Mouse (Mus musculus) urinary bladder, adult 2 months (tissue): Measurements from ENCODE around the gene Whamm. TPM values are rescaled to one million over a fixed set of nuclear protein-coding genes. Genes with fewer than 3 reads are reported as not detected.

Experiments used
- DNase-seq: peaks from one replicate; pipeline ENCODE4 v3.0.0; 2022; ENCODE audit warnings: low spot score
- polyA plus RNA-seq: library from polyadenylated mRNA; depleted of rRNA; stranded (reverse); fragments of >200 nt; gene quantifications from 2 replicates; pipeline ENCODE4 v1.2.3, GENCODE M21; 2012; rRNA removed

The Whamm gene
- 18.0 and 19.4 TPM in 2 replicates for polyA plus RNA-seq

DNA sequence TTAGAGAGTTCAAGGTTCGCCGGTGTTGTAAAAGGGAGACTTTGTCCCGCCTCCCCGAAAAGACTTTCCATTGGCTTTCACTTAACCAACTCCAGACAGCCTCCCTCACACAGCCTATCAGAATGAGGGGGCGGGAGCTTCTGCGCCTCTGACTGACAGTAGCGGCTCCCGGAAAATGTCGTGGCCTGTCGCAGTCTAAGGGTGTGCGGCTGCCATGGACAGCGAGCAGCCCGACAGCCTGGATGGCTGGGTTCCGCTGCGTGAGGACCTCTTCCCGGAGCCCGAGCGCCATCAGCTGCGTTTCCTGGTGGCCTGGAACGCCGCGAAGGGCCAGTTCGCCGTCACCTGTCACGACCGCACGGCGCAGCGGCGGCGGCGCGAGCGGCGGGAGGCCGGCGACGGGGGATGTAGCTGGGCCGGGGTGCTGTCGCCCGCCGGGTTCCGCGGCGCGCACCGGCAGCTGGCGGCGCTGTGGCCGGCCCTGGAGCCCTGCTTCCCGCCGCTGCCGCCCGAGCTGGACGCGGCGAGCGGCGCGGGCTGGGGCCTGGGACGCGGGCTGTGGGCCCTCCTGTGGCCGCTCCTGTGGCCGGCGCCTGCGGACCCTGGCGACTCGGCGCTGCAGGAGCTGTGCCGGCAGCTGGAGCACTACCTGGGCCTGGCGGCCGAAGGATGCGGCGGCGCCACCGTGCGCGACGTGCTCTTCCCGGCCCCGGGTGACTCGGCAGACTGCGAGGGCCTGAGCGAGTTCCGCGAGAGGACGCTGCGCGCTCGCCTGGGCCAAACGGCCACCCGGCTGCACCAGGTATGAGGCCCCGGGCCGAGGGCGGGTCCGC is at the start of gene Whamm:
TSS of gene Whamm (plus strand) at position 159 of the 833 bp plus-strand sequence.
- DNase-seq = peak; percentile 84

DNA sequence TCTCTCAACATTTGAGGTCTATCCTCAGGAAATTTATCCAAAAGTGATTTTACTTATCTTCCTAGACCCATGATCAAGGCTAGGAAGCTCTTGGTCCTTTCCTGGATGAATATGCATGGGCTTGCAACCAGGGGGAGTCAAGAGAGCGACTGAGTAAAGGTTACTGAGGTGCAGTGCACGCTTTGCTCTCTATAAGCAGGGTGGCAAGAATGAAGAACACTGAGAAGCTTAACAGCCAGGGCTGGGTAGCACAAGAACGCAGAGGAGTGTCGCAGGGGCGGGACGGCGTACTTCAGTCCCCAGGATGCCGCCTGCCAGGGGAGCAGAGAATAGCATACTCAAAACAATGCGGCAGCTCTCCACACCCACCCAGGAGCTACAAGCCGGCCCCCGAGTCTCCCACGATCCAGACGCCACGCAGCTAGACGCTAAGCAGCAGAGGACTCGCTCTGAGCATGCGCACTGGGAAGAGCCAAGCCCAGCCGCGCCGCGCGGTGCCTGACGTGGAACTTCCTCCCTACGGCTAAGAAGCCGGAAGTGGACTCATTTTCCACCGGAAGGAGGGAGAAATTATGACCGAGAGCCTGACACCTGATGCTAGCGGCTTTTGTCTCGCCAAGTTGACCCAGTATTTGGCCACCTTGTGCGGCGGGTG is 47.9 kb upstream of the Whamm start:
- peak; percentile 71 for DNase-seq

DNA sequence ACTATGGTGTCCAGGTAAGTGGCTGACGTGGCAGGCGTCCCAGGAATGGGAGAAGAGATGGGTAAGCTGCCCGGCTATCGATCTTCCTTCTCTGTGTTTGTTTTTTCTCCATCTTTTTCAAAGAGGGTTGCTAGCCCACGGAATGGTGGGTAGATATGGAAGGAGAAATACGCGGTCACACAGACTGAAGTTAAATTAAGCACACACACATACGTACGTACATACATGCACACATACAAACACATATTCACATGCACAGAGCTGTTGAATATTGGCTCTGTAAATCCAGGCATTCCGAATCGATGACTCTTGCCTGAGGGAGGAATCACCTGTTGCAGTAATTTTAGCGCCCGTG is 47.4 kb upstream of the Whamm start:
- DNase-seq = no peak

DNA sequence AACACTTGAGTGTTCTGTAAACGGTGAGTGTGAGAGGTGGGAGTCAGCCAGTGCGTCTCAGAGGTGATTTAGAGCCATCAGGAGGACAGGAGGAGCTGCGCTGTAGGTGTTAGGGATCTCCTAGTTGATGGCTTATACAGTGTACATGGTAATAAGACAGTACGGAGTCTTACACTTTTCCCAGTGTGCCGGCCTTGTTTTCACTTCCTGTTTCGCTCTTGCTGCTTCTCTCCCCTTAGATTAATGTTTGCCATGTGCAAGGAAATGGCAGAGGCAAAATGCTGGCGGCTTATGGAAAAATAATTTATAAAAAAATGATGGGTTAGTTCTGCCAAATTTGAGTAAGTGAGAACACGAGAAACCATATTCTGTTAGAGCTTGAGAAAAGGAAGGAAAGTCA is 42.1 kb upstream of the Whamm start:
- no peak for DNase-seq

DNA sequence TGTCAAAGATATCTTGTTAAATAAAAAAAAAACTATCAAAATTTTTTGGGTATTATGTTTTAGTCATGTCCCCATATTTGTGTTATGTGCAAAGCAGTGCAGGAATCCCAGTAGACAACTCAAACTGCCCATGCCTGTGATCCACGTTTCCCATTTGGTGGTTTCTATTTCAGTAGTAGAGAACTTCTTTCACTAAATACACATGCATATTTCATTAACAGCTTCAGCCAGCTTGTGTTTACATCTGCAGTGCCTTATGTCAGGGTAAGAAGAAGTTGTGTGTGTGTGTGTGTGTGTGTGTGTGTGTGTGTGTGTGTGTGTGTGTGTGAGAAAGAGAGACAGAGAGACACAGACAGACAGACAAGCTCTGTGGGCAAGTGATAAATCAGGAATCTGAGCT is 39.6 kb upstream of the Whamm start:
- DNase-seq = no peak

DNA sequence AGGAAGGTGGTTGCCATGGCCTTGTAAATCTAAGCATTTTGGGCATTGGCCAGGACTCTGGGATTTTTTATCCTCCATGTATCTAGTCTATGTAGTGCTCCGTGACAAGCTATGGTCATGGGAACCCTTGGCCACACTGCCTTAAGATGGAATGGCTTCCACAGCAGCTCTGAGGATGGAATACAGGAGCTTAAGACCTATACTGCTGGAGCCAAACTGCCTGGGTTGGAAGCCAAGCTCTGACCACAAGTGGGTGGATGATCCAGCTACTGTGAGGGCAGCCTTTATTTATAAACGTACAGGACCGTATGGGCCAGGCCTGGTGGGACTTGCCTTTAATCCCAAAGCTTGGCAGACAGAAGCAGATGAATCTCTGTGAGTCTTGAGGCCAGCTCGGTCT is 34.6 kb upstream of the Whamm start:
- no peak for DNase-seq

DNA sequence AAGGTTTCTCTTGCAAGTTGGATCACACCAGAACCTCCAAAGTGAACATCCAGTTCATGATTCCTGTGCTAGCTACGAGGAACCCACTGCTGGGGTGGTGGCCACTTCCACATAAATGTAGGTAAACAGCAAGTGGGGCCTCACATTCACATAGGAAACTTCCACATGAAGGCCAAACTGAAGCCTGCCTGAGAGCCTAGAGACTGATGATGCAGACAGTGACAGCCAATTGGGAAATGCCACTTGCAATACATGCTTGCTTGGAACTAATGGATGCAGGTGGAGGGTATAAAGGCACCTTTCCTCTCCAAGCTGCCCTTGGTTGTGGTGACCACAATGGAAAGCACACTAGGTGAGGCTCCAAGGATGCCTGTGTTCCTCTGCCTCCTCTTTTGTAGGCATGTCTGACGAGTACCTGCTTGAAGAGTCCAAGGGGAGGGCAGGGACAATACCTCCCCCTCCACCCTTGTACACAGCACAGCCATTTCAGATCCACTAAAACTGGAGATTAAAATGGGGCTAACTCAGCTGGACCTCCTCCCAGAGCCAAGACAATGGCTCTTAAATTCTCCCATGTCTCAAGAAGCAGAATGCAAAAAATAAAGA is 32.9 kb upstream of the Whamm start:
- DNase-seq = no peak

DNA sequence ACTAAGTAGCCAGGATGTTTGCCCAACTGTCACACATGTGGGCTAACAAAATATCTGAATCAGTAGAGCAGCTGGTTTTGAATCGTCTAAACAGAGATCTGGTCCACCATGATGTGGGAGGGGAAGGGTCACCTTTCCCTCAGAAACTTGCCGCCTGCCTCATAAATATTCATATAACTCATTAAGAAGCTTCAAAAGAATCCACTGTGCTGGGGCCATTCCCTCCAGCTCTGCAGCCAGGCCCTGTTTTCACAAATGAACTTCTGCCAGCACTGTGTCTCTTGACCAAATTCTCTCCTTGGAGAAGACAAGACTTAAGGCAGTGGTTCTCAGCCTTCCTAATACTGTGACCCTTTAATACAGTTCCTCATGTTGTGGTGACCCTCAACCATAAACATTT is 31.5 kb upstream of the Whamm start:
- no peak for DNase-seq

DNA sequence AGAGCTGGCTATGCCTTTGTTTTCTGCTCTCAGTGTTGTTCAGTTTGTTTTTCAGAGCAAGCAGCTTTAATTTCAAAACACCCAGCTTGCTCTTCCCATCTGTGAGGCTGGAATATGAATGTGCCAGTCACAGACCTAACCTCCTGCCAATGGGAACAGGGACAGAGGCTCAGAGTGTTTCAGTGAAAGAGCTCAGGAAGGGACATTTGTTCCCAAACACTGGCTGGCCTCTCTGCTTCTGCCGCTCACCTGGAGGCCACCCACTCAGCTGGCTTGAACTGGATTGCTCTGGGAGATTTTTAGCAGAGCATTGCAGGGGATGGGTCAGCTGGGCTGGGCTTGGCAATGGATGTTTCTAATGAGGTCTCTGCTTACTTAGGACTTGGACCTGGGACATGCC is 30.1 kb upstream of the Whamm start:
- no peak for DNase-seq

DNA sequence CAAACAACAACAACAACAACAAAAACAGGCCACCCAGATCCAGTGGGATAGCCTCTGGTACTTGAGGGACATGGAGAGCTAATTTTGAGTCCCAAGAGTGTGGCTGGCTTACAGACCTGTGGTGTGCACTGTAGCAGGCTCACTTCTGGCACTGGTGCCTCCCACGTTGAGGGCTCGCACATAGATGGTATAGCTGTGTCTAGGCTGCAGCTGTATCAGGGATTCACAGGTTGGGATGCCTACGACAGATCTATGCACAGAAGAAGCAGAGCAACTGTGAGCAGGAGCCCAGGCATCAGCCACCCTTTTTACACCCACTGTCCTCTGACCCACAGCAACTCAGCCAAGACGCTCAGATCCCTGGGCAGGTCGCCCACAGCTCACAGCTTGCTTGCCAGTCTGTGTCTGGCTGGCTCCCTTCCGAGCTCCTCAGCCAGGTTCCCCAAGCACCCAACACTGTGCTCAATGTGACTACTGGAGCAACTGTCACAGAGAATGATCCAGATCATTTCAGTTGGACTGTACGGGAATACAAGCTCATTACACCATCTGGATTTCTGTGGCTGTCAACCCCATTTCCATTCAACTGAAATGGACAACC is 29.0 kb upstream of the Whamm start:
- no peak for DNase-seq

DNA sequence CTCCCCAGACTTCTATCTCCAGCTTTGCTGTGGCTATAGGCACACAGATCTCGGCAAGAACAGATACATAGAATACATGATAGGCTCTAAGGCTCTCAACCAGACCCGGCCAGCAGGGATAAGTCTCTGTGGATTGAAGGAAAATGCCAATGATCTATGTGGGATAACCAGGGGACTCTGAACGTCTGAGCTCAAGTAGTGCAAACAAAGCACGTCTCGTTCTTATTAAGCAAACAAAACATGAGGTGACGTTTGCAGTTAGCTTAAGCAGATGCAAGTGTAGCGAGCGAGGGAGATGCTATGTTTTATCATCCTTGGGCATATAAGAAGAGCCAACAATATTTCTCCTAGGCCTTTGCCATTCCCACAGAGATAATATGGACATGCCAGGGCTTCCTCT is 28.1 kb upstream of the Whamm start:
- DNase-seq = no peak

DNA sequence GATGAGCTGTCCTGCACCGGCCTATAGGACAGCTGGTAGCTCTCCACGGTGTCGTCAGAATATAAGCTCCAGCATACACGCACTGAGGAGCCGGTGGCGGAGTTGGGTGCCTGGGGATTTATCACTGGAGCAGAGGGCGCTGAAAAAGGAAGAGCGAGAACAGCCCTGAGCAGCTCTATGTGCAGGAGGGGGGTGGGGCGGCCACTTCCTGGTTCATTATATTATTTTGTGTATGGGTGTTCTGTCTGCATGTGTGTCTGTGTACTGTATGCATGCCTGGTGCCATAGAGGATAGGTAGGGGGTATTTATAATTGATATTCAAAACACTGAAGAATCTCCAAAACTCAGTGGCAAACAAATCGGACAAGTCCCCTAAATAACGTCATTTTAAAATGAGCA is 22.2 kb upstream of the Whamm start:
- DNase-seq = no peak

DNA sequence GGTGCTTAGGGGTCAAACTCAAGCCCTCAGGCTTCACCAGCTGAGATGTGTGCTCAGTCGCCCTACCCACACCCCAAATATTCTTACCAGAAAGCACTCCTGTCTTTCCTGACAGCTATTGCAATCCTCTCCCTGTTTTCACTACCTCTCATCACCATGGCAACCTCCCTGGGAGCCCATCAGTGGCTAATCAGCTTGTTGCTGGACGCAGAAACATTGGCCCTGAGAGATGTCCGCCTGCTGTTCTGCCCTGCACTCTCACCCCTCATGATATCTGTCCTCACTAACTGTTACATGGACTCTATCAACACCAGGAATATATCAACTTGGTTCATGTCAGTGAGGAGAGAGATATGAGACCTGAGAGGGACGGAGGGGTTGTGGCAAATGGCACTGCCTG is 17.5 kb upstream of the Whamm start:
- no peak for DNase-seq

DNA sequence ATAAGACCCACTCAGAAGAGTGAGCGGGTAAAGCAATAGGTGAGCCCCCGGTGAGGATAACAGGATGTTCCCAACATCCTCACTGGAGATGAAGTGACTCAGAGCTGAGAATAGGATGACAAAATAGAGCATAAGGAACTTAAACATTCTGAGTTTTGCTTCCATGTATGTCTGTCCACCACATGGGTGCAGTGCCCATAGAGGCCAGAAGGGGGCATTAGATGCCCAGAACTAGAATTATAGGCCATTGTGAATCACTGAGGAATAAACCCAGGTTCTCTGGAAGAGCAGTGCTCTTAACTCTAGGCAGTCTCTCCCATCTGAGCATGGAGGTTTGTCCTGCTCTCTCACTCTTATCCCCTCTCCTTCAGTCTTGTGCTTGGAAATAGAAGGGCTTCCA is 16.7 kb upstream of the Whamm start:
- no peak for DNase-seq

DNA sequence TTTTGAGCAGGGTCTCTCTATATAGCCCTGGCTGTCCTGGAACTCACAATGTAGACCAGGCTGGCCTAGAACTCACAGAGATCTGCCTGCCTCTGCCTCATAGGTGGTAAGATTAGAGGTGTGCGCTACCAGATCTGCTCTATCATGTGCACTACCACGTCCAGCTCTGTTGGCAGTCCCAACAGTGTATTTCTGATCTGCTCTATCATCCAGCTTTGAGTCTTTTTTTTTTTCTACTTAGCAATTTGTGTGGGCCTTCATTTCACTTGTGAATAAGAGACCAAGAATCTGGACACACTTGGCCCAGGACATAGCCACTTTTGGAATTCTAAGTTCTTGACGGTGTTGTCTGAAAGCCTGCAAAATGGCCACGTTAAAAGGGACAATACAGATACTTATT is 14.2 kb upstream of the Whamm start:
- no peak for DNase-seq

DNA sequence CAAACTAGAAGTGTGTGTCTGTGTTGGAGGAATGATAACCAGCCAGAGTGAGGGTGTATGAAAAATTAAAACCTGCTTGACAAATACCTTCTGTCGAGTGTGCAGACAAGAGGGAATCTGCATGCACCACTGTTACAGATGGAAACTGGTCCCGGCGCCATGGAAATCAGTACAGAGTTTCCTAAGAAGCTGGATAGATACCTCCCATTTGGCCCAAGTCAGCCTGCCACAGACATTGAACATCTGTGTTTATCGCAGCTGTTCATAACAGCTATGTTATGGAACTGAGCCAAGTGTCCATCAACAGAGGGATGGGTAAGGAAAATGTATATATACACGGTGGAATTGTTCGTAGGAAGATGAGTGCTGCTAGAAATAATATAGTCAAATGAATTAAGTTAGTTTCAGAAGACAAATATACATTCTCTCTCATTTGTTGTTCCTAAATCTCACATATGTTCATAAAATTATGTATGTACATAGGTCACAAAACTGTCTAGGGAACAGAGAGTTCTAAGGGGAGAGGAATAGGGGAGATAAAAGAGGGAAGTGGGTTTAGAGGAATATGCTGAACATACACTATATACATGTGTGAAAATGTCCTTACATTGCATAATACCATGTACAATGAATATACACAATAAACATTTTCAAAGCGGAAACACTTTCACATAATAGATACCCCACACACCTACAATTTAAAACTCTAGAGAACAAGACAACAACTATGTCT is 13.6 kb upstream of the Whamm start:
- no peak for DNase-seq

DNA sequence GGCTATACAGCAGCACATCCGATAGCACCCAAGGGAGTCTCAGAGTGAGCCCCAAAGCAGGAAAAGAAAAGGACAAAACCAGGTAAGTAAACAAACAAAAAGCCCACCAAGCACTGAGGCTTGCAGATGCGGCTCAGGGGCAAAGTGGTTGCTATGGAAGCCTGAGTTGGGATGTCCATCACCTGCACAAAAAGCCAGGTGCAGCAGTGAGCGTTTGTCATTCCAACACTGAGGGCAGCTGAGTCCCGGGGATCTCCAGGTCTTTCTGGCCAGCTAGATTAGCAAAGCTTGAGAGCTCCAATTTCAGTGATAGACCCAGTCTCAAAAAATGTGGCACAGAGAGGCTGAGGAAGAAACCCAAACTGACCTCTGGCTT is 13.1 kb upstream of the Whamm start:
- DNase-seq = no peak

DNA sequence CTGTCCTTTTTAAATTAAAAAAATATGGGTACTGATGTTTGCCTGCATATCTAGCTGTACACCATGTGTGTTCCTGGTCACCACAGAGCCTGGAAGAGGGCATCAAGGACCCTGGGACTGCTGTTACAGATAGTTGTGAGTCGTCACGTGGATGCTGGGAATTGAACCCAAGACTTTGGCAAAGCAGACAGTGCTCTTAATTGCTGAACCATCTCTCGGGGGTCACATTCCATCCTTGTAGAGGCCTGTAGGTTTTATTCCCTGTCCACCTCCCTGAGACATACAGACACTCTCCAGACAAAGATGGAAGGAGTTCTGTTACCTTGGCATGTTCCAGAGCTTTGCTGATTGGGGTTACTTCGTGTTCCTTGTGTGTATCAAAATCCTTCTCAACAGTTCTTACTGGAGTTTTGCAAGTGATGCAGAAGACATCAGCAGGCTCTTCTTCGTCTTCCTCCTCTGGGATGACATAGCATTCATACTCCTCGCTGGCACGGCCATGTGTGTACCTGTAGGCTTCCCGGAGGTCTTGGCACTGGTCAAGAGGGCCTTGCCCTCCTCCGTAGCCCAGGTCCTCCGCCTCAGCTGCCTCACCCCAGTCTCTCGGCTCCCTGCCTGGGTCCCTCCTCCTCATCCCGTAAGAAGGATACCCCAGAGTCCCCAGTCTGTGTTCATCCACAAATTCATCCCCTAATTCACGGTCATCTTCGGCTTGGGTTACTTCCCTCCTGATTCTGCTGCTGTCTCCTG is 11.7 kb upstream of the Whamm start:
- no peak for DNase-seq

DNA sequence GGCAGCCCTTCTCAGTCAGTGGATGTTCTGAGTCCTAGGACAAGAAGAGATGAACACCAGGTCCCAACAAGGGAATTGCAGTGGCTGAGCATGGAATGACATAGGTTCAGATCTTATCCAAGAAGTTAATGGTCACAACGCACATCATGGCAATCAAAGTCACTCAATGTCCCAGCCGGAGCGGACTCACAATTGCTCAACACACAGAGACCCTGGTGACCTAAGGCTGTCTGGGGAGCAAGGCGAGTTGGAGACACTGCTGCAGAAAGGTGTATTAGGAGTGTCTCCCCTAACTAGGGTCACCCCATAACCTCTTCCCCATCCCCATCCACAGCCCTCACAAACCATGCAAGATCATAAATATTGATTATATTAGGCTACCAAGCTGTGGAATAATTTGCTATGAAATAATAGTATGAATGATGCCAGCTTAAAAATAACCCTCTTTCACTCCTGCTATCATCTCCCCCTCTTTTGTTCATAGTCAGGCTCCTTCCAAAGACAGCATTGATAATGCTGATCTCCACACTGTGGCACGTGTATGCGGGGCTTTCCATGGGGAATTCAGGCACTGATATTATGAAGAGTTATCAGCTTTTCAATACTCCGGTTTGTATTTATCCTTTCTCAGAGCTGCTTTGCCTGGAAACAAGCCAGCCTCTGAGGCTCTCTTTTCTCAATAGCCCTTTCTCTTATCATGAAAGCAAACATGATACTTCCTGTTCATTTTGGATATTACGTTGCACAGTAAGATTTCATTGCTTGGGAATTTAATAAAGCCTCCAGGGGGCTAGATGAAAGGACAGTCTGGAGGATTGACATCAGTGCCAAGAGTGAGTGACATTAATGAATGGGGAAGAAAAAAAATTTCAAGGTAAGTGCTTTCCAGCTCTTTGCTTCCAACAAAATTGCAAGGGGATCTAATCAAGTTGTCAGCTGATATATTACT is 10.7 kb upstream of the Whamm start:
- no peak for DNase-seq

DNA sequence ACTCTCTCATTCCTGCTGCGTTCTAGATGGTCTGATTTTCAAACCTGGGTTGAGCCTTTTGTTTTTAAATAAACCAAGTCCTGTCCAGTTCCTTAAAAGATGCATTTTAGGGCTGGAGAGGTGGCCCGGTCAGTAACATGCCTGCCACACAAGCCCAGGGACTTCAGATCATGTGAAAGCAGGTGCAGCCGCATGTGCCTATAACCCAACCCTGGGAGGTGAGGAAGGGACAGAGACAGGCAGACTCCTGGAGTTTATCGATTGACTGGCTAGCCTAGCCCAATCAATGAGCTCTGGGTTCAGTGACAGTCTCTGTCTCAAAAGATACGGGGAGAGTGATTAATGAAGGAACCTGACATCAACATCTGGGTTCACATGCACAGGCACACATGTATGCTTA is 9.9 kb upstream of the Whamm start:
- DNase-seq = no peak
